Mouse (Mus musculus): ENCODE data around the gene AY358078. TPM values are rescaled to one million over a fixed set of nuclear protein-coding genes. Genes with fewer than 3 reads are reported as not detected.
"Not testable (repeated sequence)": the region's sequence is repeated elsewhere in the genome, so short reads cannot be mapped to it uniquely, and the experiment has no call there.

Gene AY358078
- polyA plus RNA-seq, 1 experiment from 2014 or later = not detected

DNA sequence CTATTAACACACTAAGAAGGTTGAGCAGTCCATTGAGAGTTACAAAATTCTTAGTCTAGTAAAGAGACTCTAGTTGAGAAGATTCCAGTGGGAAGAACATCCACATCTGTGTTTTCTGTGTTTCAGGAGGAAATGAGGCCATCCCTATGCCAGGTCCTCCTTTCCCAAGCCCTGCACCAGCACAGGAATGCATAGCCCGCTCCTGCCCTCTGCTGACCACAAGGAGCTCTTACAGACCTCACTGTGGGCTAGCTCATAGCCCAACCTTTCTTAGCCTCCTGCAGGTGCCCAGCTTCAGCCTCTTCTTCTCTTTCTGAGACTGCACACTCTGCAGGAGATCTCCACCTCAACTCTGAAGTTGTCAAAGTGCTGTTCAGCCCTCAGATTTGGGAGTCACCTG lies 63.8 kb downstream of the AY358078 start:
- not testable (repeated sequence) for H3K9me3 ChIP-seq (replicated peaks; ENCODE audit: low read length); ATAC-seq (replicated peaks; ENCODE audit: low FRiP score, low read depth); H3K4me1 ChIP-seq (replicated peaks; ENCODE audit: insufficient read depth, low read length); H3K36me3 ChIP-seq (ENCODE audit: insufficient read depth, low read length); H3K4me2 ChIP-seq (ENCODE audit: low read length); H3K27ac ChIP-seq; H3K9ac ChIP-seq (ENCODE audit: low read depth, low read length); H3K4me3 ChIP-seq (replicated peaks; ENCODE audit: low read depth, low read length); H3K27me3 ChIP-seq (ENCODE audit: insufficient read depth, low read length)
- TF ChIP-seq CTCF (IDR thresholded peaks at IDR 0.05; ENCODE audit: low read depth) = peak; percentile 63
- WGBS = 0% methylated on average over 1 of the region's 1 CpGs
- DNase-seq (ENCODE audit: low spot score) = peak; percentile 36

DNA sequence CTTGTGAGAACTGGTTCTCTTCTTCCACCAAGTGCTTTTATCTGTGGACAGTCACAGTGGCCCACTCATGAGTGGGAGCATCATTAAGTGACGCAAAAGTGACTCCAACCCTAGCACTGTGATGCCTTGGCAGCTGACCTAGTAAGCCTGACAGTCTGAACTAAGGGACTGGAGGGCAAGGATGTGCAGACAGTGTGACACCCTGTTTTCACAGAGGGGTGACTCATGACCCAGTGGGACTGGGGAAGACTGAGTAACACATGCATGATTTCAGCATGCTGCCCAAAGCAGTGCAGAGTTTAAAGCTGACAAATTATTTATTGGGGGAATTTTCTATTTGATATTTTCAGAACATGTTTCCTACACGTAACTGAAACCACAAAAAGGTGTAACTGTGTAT lies 70.9 kb downstream of the AY358078 start:
- Histone ChIP-seq H3K4me1 (replicated peaks; ENCODE audit: insufficient read depth, low read length) (no peaks in the 10 kb centered on the region), H3K4me3 (replicated peaks; ENCODE audit: low read depth, low read length) (no peak overlapping the region), H3K36me3 (ENCODE audit: insufficient read depth, low read length) (no peaks in the 10 kb centered on the region), H3K9ac (ENCODE audit: low read depth, low read length) (no peak overlapping the region), H3K9me3 (replicated peaks; ENCODE audit: low read length) (no peaks in the 10 kb centered on the region), H3K4me2 (ENCODE audit: low read length) (no peak overlapping the region), H3K27me3 (ENCODE audit: insufficient read depth, low read length) (no peaks in the 10 kb centered on the region), H3K27ac (no peak overlapping the region)
- no peak for DNase-seq (ENCODE audit: low spot score)
- 76% methylated on average over 2 of the region's 2 CpGs for WGBS
- no peak for TF ChIP-seq CTCF (IDR thresholded peaks at IDR 0.05; ENCODE audit: low read depth)
- ATAC-seq (replicated peaks; ENCODE audit: low FRiP score, low read depth) = no peak

DNA sequence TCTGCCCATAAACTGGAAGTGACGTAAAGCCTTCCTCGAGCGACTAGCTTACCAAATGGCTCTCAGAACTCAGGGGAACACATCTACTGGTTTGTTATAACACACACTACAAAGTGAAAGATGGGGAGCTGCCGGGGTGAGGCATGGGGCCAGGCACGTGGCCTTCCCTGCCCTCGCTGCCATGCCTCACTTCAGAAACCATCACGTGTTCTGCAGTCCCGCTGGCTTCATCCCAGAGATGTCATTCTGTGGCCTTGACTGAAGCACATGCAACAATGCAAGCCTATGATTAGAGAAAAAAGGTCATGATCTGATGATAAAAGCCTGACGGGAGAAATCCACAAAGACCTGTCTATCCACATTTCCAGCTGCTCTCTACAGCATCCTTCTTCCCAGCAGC lies 71.9 kb downstream of the AY358078 start:
- TF ChIP-seq CTCF (IDR thresholded peaks at IDR 0.05; ENCODE audit: low read depth) = no peak
- no peaks in the 10 kb centered on the region for H3K9me3 ChIP-seq (replicated peaks; ENCODE audit: low read length)
- no peaks in the 10 kb centered on the region for H3K36me3 ChIP-seq (ENCODE audit: insufficient read depth, low read length)
- no peak for ATAC-seq (replicated peaks; ENCODE audit: low FRiP score, low read depth)
- no peak overlapping the region for H3K9ac ChIP-seq (ENCODE audit: low read depth, low read length)
- H3K4me2 ChIP-seq (ENCODE audit: low read length) = no peak overlapping the region
- no peaks in the 10 kb centered on the region for H3K4me1 ChIP-seq (replicated peaks; ENCODE audit: insufficient read depth, low read length)
- no peak overlapping the region for H3K4me3 ChIP-seq (replicated peaks; ENCODE audit: low read depth, low read length)
- H3K27me3 ChIP-seq (ENCODE audit: insufficient read depth, low read length) = no peaks in the 10 kb centered on the region
- no peak overlapping the region for H3K27ac ChIP-seq
- 62% methylated on average over 9 of the region's 9 CpGs for WGBS
- DNase-seq (ENCODE audit: low spot score) = no peak

Small RNA genes within 50 kb of the gene (microRNA-seq; reads per million reads assigned to microRNA genes)
- gene Gm27375 = not detected

Other genes starting within 250 kb of the AY358078 start
- not detected in 2 replicates for gene Gm5622, start 247.3 kb upstream of the AY358078 start, polyA plus RNA-seq (2015; fragmentation: Nextera tagmentation; extraction: Ambion mirVana)
- not detected in 2 replicates for gene Gm17175, start 226.0 kb upstream of the AY358078 start, polyA plus RNA-seq (2015; fragmentation: Nextera tagmentation; extraction: Ambion mirVana)
- gene Gm17174, start 207.9 kb upstream of the AY358078 start, polyA plus RNA-seq (2015; fragmentation: Nextera tagmentation; extraction: Ambion mirVana) = not detected in 2 replicates
- gene Gm17078, start 188.7 kb upstream of the AY358078 start, polyA plus RNA-seq (2015; fragmentation: Nextera tagmentation; extraction: Ambion mirVana) = not detected in 2 replicates
- not detected in 2 replicates for gene Gm4181, start 164.4 kb upstream of the AY358078 start, polyA plus RNA-seq (2015; fragmentation: Nextera tagmentation; extraction: Ambion mirVana)
- not detected in 2 replicates for gene Gm17079, start 104.6 kb upstream of the AY358078 start, polyA plus RNA-seq (2015; fragmentation: Nextera tagmentation; extraction: Ambion mirVana)
- not detected in 2 replicates for gene Gm5800, start 82.9 kb upstream of the AY358078 start, polyA plus RNA-seq (2015; fragmentation: Nextera tagmentation; extraction: Ambion mirVana)
- 0.28 and 0.33 TPM in 2 replicates for gene Ang4, start 26.5 kb upstream of the AY358078 start, polyA plus RNA-seq (2015; fragmentation: Nextera tagmentation; extraction: Ambion mirVana)
- not detected in 2 replicates for gene Ear6, start 53.7 kb downstream of the AY358078 start, polyA plus RNA-seq (2015; fragmentation: Nextera tagmentation; extraction: Ambion mirVana)
- gene Mettl17, start 84.8 kb downstream of the AY358078 start, polyA plus RNA-seq (2015; fragmentation: Nextera tagmentation; extraction: Ambion mirVana) = 46.3 and 46.6 TPM in 2 replicates
- gene Slc39a2, start 92.8 kb downstream of the AY358078 start, polyA plus RNA-seq (2015; fragmentation: Nextera tagmentation; extraction: Ambion mirVana) = 0.12 and 0.15 TPM in 2 replicates
- gene Ndrg2, start 114.1 kb downstream of the AY358078 start, polyA plus RNA-seq (2015; fragmentation: Nextera tagmentation; extraction: Ambion mirVana) = 89.2 and 95.3 TPM in 2 replicates
- gene Tppp2, start 118.4 kb downstream of the AY358078 start, polyA plus RNA-seq (2015; fragmentation: Nextera tagmentation; extraction: Ambion mirVana) = not detected in 2 replicates
- gene Rnase13, start 122.7 kb downstream of the AY358078 start, polyA plus RNA-seq (2015; fragmentation: Nextera tagmentation; extraction: Ambion mirVana) = not detected in 2 replicates
- 58.0 and 61.3 TPM in 2 replicates for gene Arhgef40, start 184.7 kb downstream of the AY358078 start, polyA plus RNA-seq (2015; fragmentation: Nextera tagmentation; extraction: Ambion mirVana)
- 1.7 and 2.3 TPM in 2 replicates for gene Tmem253, start 215.6 kb downstream of the AY358078 start, polyA plus RNA-seq (2015; fragmentation: Nextera tagmentation; extraction: Ambion mirVana)
- 34.0 and 35.8 TPM in 2 replicates for gene Zfp219, start 220.7 kb downstream of the AY358078 start, polyA plus RNA-seq (2015; fragmentation: Nextera tagmentation; extraction: Ambion mirVana)
- gene Olfr221, start 242.4 kb downstream of the AY358078 start, polyA plus RNA-seq (2015; fragmentation: Nextera tagmentation; extraction: Ambion mirVana) = not detected in 2 replicates